Mouse (Mus musculus): ENCODE measurements around the gene Eya4.

Gene Eya4

DNA sequence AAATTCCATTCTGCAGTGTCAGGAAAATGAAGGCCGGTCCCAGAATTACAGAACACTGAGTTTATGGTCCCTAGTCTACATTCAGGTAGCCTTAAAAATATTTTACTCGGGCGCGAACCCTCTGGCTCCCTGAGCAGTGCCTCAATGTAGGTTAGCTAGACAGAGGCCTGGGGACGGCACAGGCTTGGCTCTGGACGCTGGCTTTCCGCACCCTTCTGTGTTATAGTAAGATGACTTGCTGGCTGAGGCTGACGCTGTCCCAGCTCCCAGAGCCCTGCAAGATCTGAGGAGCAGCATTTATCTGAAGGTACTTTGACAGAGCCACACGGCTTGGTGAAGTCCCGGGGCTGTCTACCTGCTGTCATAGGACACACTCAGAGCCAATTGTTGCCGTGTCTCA, 113.7 kb downstream of the Eya4 start:
- POLR2A ChIA-PET, result no interaction called here

DNA sequence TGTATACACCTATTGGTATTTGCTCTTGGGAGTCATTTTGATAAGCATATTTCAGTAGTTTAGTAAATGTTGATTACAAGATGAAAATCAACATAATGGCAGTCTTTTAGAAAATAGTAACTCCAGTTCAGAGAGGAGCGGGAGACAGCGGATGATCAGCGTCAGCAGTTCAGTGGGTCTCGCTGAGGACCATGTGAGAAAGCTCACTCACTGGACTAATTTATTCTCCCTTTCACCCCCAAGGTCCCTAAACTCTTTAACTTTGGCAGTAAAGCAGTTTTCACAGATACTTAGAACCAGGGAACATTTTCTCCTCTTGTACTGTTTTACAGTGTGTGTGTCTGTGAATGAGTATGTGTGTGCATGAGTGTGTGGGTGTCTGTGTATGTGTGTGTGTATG, 115.2 kb downstream of the Eya4 start:
- ChIA-PET CTCF (no interaction called here), POLR2A (no interaction called here)

More for the DNA sequence above, 113.7 kb downstream of the Eya4 start:
- CTCF ChIA-PET, result no interaction called here

DNA sequence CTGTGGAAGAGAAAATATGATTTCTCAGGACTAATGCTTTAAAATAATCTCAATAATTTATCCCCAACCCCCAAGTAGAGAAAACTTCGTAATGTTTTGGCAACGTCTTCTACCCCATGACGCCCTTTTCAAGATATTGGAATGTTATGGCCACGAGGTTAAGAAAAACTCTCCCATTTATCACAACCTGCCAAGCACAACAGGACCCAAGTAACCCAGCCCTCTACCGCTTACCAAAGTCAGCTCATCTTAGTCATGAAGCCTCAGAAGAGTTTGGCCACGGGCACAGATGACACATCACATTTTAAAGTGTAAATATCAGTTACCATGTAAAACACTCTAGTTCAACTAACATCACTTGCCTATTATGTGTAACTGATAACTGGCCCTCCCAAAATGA, 117.2 kb downstream of the Eya4 start:
- POLR2A ChIA-PET, result no interaction called here
- CTCF ChIA-PET, result no interaction called here

GRCm38 (mm10) chr10:23230863-23231262, 119.7 kb downstream of the Eya4 start:
- POLR2A ChIA-PET, result no interaction called here
- CTCF ChIA-PET, result no interaction called here

- POLR2A ChIA-PET, result no interaction called here
- CTCF ChIA-PET, result no interaction called here
Observed at GRCm38 (mm10) chr10:23223336-23223735, 127.2 kb downstream of the Eya4 start.

GRCm38 (mm10) chr10:23220432-23220831, 130.2 kb downstream of the Eya4 start:
- POLR2A ChIA-PET, result no interaction called here
- CTCF ChIA-PET, result no interaction called here

DNA sequence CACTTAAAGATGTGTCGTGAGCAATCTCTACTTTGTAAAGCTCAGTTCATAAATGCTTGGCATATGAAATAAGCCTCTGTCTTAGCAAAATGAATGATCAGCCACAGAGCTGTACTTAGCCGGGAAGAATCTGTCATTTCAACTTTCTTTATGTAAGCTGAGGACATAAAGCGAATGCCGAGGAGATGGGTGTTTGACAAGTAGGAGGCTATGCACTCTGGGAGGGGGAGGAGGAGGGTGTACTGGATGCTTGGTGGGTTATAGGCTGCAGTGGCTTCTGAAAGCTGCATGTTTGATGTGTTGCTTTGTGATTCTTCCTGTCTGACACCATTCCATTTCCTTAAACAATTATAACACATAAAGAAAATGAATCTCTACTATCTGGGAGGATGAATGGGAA, 133.8 kb downstream of the Eya4 start:
- ChIA-PET POLR2A (no interaction called here), CTCF (no interaction called here)

DNA sequence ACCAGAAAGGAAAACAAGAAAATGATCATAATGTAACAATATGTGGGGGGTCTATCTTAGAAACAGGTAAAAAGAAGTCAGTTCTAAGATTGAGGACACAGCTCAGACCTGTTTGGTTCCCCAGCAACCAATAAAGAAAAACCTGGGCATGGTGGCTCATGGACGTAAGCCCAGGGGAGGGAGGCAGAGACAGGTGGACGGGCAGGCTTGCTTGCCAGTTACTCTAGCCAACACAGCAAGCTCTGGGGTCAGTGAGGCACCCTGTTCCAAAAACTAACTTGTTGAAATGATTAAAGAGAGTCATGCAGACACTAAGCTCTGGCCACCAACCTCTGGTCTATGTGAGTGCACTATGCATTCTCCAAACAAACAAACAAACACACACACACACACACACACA, 139.2 kb downstream of the Eya4 start:
- POLR2A ChIA-PET, result no interaction called here
- CTCF ChIA-PET, result no interaction called here

- ChIA-PET POLR2A (no interaction called here), CTCF (interaction anchor here in 2 of 4 experiments (0.6 kb wide), 2 partner anchors 119 to 249 kb away, joined by 3 read pairs; no protein-coding TSS in a partner anchor)
Observed at GRCm38 (mm10) chr10:23203885-23204284, 146.7 kb downstream of the Eya4 start.

DNA sequence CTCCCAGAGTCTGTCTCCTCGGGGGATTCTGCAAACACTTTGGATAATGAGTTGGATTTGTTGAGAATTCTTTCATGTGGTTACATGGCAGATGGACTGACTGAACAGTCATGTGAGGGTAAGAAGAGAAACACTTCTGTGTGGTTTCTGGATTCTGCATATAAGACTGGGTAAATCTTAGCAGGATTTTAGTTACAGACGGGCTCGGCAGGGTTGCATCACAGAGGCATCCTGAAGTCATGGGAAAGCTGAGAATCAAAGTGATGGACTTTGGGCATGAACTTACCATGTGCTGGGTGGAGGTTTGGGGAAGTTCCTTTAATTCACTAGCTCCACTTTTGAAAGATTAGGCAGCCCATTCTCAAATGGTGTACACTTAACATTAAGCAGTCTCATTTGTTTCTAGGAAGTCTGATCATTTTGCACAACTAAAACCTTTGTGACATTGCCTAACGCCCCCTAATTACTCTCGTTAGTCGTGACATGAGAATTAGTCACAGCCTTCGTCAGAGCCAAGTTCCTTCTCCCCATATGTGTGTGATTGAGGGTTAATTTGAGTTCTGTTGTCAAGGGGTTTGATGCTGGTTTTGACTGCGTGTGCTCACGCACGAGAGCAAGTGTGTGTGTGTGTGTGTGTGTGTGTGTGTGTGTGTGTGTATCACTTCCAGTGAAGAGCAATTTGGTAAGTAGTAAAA, 147.3 kb downstream of the Eya4 start:
- ChIA-PET POLR2A (no interaction called here), CTCF (interaction anchor here in 2 of 4 experiments (0.6 to 1.6 kb wide), 3 partner anchors 53 to 249 kb away, joined by 3 read pairs; no protein-coding TSS in a partner anchor)

DNA sequence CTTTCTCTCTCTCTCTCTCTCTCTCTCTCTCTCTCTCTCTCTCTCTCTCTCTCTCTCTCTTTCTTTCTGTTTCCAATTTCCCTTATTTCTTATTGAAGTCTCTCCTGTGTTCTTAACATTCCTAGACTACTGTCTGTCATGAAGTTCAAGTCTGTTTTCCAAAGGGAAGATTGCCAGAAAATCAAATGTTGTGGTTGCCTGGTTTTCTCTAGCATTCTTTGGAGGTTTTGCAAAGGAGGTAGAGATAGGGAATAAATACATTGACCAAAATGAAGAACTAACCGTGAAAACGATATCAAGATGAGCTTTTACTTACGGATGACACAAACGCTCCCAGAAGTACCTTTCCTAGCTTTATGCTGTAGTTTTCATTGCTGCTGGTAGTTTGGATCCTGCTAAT, 148.0 kb downstream of the Eya4 start:
- ChIA-PET CTCF (interaction anchor here in 1 of 4 experiments (1.6 kb wide), 1 partner anchor 52 kb away, joined by 3 read pairs; no protein-coding TSS in a partner anchor), POLR2A (interaction anchor here in 1 of 4 experiments (0.7 kb wide), 1 partner anchor 367 kb away, joined by 4 read pairs; no protein-coding TSS in a partner anchor)

- ChIA-PET POLR2A (no interaction called here), CTCF (interaction anchor here in 2 of 4 experiments (0.6 kb wide), 2 partner anchors 18 to 1015 kb away, joined by 3 read pairs; no protein-coding TSS in a partner anchor)
Observed at GRCm38 (mm10) chr10:23198251-23198650, 152.3 kb downstream of the Eya4 start.

- ChIA-PET POLR2A (interaction anchor here in 1 of 4 experiments (0.7 kb wide), 1 partner anchor 88 kb away, joined by 10 read pairs; no protein-coding TSS in a partner anchor), CTCF (interaction anchor here in 1 of 4 experiments (0.6 kb wide), 1 partner anchor 1025 kb away, joined by 3 read pairs; no protein-coding TSS in a partner anchor)
Observed at GRCm38 (mm10) chr10:23196336-23196735, 154.2 kb downstream of the Eya4 start.

GRCm38 (mm10) chr10:23195337-23195736, 155.2 kb downstream of the Eya4 start:
- CTCF ChIA-PET, result interaction anchor here in 1 of 4 experiments (0.6 kb wide), 1 partner anchor 52 kb away, joined by 5 read pairs; no protein-coding TSS in a partner anchor
- POLR2A ChIA-PET, result interaction anchor here in 3 of 4 experiments (0.5 to 0.7 kb wide), 6 partner anchors 32 to 937 kb away, joined by 3 to 11 read pairs (median 4); no protein-coding TSS in a partner anchor

- ChIA-PET CTCF (no interaction called here), POLR2A (no interaction called here)
Observed at GRCm38 (mm10) chr10:23189836-23190235, 160.8 kb downstream of the Eya4 start.

DNA sequence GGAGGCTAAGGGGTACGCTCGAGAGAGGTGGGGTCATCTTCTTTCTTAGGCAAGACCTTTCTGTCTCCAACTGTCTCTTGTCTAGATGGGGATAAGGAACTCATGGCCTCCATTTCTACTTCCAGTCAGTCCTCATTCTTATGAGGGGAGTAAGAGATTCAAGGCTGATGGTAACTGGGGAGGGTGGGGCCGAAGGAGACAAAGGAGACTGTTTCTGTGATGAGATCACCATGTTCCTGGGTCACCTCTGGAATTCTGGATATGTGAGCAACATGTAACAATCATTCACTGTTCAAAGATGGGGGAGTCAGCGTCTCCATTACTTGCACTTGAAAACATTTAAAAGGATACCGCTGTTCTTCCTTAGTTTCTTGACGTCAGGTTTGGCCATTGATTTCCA, 165.2 kb downstream of the Eya4 start:
- CTCF ChIA-PET, result no interaction called here
- POLR2A ChIA-PET, result no interaction called here

DNA sequence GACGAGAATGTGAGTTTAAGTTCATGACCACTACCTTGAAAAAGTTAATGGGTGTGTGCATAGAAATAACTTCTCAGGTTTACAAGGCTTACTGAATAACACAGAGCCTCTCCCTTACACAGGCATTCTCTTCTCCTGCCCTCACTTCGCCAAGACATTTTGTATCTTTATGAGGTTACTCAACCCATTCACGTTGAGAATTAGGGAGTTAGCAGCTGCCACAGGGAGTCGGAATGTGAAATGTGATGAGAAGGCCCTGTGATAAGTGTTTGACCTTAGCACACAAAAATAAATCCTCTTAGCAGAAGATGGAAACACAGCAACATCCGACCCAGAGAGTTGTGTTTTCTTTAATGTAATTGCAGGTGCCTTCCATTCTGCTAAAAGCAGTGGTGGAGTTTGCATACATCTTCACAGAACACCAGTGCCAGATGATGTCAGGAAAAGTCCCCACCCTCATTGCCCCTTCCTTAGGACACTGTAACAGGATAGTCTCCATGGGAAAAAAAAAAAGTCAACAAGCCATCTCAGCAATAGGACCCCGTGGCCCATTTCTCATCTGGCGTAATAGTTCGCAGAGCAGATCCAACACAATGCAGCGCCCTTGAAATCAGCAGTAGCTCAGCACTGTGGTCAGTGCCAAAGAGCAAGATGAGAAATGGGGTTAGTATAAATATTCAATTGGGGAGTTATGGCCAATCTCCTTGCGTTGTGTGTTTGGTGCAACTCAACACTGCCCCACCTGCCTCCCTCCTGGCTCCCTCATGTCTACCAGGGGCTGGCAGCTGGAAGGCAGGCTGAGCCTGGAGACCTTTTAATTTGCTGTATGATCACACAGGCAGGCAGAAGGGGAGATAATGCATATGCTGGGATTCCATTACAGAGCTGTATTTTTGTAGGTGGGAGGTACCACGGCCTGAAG, 168.8 kb downstream of the Eya4 start:
- POLR2A ChIA-PET, result interaction anchor here in 2 of 4 experiments (0.7 to 1.0 kb wide), 2 partner anchors 9 to 318 kb away, joined by 3 read pairs; no protein-coding TSS in a partner anchor
- CTCF ChIA-PET, result no interaction called here

DNA sequence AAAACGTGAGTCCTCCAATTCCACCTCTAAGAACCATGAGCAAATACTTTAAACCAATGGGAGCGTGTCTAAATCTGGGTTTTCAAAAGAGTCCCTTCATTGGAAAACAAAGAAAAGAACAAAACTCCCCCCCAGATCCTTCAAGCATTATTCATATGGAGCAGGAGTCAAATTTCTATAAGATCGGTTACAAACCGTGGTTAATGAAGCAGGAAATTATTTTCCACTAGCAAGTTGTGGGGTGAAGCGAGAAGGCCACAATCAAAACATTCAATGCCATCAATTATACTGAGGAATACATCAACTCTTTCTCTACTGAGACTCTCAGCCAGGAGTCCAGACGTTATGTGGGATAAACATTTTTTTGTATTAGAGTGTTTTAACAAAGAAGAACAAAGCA, 171.3 kb downstream of the Eya4 start:
- CTCF ChIA-PET, result no interaction called here
- POLR2A ChIA-PET, result no interaction called here

GRCm38 (mm10) chr10:23177347-23178046, 173.1 kb downstream of the Eya4 start:
- ChIA-PET POLR2A (no interaction called here), CTCF (no interaction called here)
